Mouse (Mus musculus) stomach, embryonic 16.5 days (tissue): ENCODE results near the gene Hebp1. TPM values are rescaled to one million over a fixed set of nuclear protein-coding genes. Genes with fewer than 3 reads are reported as not detected.

Source experiments
- ATAC-seq: fragments of 200-750 bp; cut with Nextera tagmentation; 2 replicates; pipeline ENCODE4 v1.8.0; 2017; ENCODE audit warnings: moderate number of reproducible peaks, moderate TSS enrichment; ENCODE audit not compliant: insufficient read depth, low FRiP score
- H3K27ac ChIP-seq: fragments of 300-500 bp; sonication (generic); 2 replicates; pipeline ENCODE4 v1.5.1; 2014; ENCODE audit warnings: low read length
- H3K27me3 ChIP-seq: fragments of 300-500 bp; sonication (generic); 2 replicates; pipeline ENCODE4 v1.6.1; 2014; ENCODE audit warnings: low read length, control low read depth, mixed read lengths; ENCODE audit not compliant: control insufficient read depth, insufficient read depth
- H3K36me3 ChIP-seq: fragments of 300-500 bp; sonication (generic); 2 replicates; pipeline ENCODE4 v1.6.1; 2014; ENCODE audit warnings: low read length; ENCODE audit not compliant: control insufficient read depth, insufficient read depth
- H3K4me1 ChIP-seq: fragments of 300-500 bp; sonication (generic); 2 replicates; pipeline ENCODE4 v1.6.1; 2014; ENCODE audit warnings: low read length, control low read depth, mixed read lengths; ENCODE audit not compliant: control insufficient read depth, insufficient read depth
- H3K4me2 ChIP-seq: fragments of 300-500 bp; sonication (generic); 2 replicates; pipeline ENCODE4 v1.6.1; 2014; ENCODE audit warnings: low read depth, low read length, mixed read lengths
- H3K4me3 ChIP-seq: fragments of 300-500 bp; sonication (generic); replicated peaks from 2 replicates; pipeline ENCODE4 v1.5.1; 2014; ENCODE audit warnings: mild to moderate bottlenecking, low read length
- H3K9ac ChIP-seq: fragments of 300-500 bp; sonication (generic); 2 replicates; pipeline ENCODE4 v1.6.1; 2014; ENCODE audit warnings: low read length
- H3K9me3 ChIP-seq: fragments of 300-500 bp; sonication (generic); replicated peaks from 2 replicates; pipeline ENCODE4 v1.6.1; 2016; ENCODE audit warnings: low read length, control low read depth; ENCODE audit not compliant: control insufficient read depth
- WGBS: fragments of 180-500 bp; shearing (Covaris S2); extraction: QIAGEN DNeasy Blood & Tissue Kit; methylation state at CpG from one replicate; pipeline ENCODE4 v1.1.7; 2014; 5-methylcytosine and 5-hydroxymethylcytosine counted together
- polyA plus RNA-seq: library from polyadenylated mRNA; unstranded; fragments of >200 nt; fragmentation: Nextera tagmentation; extraction: Ambion mirVana; gene quantifications from 2 replicates; pipeline ENCODE4 v1.2.1, GENCODE M21; 2015

Hebp1 gene
- polyA plus RNA-seq, 1 experiment from 2014 or later = 37.7 TPM

DNA sequence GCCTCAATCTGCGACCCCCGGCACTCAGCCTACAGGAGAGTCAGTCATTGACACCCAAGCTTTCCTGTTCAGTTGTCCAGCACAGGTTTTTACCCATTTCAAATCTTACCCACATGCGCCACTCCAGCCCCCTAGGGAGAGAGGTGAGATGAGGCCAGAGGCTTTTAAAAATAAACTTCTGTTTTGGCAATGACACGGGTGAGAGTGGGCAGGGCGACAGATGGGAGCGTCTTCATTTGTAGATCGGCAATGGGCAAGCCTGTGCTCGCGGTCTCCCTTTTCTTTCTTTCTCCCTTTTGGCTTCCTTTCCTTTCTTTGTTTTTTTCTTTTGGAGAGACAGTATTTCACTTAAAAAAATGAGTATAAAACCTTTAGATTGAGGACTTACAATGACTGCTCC, 64.3 kb downstream of the Hebp1 start:
- no peak overlapping the region for H3K4me3 ChIP-seq
- WGBS = 88% methylated on average over 9 of the region's 9 CpGs
- no peaks in the 10 kb centered on the region for H3K9me3 ChIP-seq
- no peak overlapping the region for H3K4me2 ChIP-seq
- H3K4me1 ChIP-seq = no peaks in the 10 kb centered on the region
- no peak overlapping the region for H3K9ac ChIP-seq
- H3K27me3 ChIP-seq = no peaks in the 10 kb centered on the region
- H3K36me3 ChIP-seq = no peaks in the 10 kb centered on the region
- no peak overlapping the region for H3K27ac ChIP-seq
- no peak for ATAC-seq

DNA sequence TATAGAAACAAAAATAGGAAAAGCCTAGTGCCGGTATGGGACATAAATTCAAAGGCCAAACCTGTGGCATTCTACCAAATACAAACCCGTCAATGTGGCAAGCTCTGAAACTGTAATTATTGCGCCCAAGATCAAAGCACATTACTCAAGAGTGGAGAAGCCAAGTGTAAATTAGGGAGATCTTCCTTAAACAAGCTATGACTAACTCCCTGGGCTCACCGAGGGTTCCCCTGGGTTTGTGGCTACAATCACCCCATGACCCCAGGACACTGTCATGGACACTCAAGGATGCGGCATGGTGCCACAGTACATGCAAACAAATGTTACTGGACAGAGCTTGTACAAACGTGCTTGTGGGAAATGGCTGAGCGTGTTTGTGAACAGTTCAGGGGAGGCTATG, 64.7 kb downstream of the Hebp1 start:
- H3K4me2 ChIP-seq = no peak overlapping the region
- no peak for ATAC-seq
- H3K4me1 ChIP-seq = no peaks in the 10 kb centered on the region
- no peak overlapping the region for H3K4me3 ChIP-seq
- H3K36me3 ChIP-seq = no peaks in the 10 kb centered on the region
- no peaks in the 10 kb centered on the region for H3K27me3 ChIP-seq
- WGBS = 81% methylated on average over 7 of the region's 7 CpGs
- H3K27ac ChIP-seq = no peak overlapping the region
- no peaks in the 10 kb centered on the region for H3K9me3 ChIP-seq
- no peak overlapping the region for H3K9ac ChIP-seq

GRCm38 (mm10) chr6:135124755-135125380, 73.0 kb downstream of the Hebp1 start:
- no peak overlapping the region for H3K9ac ChIP-seq
- no peaks in the 10 kb centered on the region for H3K9me3 ChIP-seq
- H3K36me3 ChIP-seq = no peaks in the 10 kb centered on the region
- no peaks in the 10 kb centered on the region for H3K27me3 ChIP-seq
- H3K4me3 ChIP-seq = no peak overlapping the region
- no peak for ATAC-seq
- H3K27ac ChIP-seq = no peak overlapping the region
- no peak overlapping the region for H3K4me2 ChIP-seq
- H3K4me1 ChIP-seq = no peaks in the 10 kb centered on the region
- WGBS = 59% methylated on average over 5 of the region's 5 CpGs

DNA sequence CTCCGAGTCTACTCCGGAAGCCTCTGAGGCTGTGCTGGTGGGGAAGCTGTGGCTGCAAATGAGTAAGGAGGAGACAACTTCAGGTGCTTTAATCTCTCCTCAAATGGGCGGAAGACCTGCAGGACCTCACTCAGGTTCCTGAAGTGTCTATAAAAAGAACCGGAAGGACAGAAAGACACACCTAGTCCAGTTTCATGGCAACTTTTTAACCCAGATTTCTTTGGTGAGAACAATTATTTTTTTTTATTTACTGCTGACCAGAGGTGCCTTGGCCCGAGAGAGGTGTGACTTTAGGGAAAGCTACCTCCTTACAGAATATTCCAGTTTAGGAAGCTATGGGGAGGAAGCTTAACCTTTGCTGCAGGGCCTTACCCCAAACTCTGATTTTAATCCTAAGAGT, 79.6 kb downstream of the Hebp1 start, which contains the start of gene Gprc5d:
Gprc5d (minus strand) TSS at position 101 of the 400 bp plus-strand sequence.
- H3K4me2 ChIP-seq = no peak within 1 kb of the TSS
- no peaks in the 10 kb centered on the region for H3K36me3 ChIP-seq
- H3K9me3 ChIP-seq = no peaks in the 10 kb centered on the region
- H3K9ac ChIP-seq = no peak within 1 kb of the TSS
- no peak within 1 kb of the TSS for H3K4me3 ChIP-seq
- ATAC-seq = no peak
- no peaks in the 10 kb centered on the region for H3K4me1 ChIP-seq
- no peak within 1 kb of the TSS for H3K27ac ChIP-seq
- 84% methylated on average over 5 of the region's 5 CpGs for WGBS
- no peaks in the 10 kb centered on the region for H3K27me3 ChIP-seq

GRCm38 (mm10) chr6:135116479-135116878, 81.3 kb downstream of the Hebp1 start:
- ATAC-seq = no peak
- H3K9me3 ChIP-seq = no peaks in the 10 kb centered on the region

GRCm38 (mm10) chr6:135113114-135113436, 84.7 kb downstream of the Hebp1 start:
- H3K9me3 ChIP-seq = no peaks in the 10 kb centered on the region

More at GRCm38 (mm10) chr6:135116479-135116878, 81.3 kb downstream of the Hebp1 start:
- Histone ChIP-seq H3K9ac (no peak overlapping the region), H3K27me3 (no peaks in the 10 kb centered on the region), H3K36me3 (no peaks in the 10 kb centered on the region), H3K27ac (no peak overlapping the region), H3K4me1 (no peaks in the 10 kb centered on the region), H3K4me2 (no peak overlapping the region), H3K4me3 (no peak overlapping the region)
- 93% methylated on average over 8 of the region's 8 CpGs for WGBS

GRCm38 (mm10) chr6:135112411-135113113, 85.3 kb downstream of the Hebp1 start:
- no peaks in the 10 kb centered on the region for H3K36me3 ChIP-seq
- 26% methylated on average over 7 of the region's 7 CpGs for WGBS
- H3K4me1 ChIP-seq = no peaks in the 10 kb centered on the region
- H3K4me3 ChIP-seq = no peak overlapping the region
- no peak overlapping the region for H3K27ac ChIP-seq
- no peaks in the 10 kb centered on the region for H3K27me3 ChIP-seq
- no peak overlapping the region for H3K9ac ChIP-seq
- H3K4me2 ChIP-seq = no peak overlapping the region
- ATAC-seq = no peak
- no peaks in the 10 kb centered on the region for H3K9me3 ChIP-seq

More at GRCm38 (mm10) chr6:135113114-135113436, 84.7 kb downstream of the Hebp1 start:
- H3K36me3 ChIP-seq = no peaks in the 10 kb centered on the region
- no peak overlapping the region for H3K4me3 ChIP-seq
- no peak overlapping the region for H3K27ac ChIP-seq
- no peak overlapping the region for H3K9ac ChIP-seq
- no peak for ATAC-seq
- no peaks in the 10 kb centered on the region for H3K4me1 ChIP-seq
- H3K27me3 ChIP-seq = no peaks in the 10 kb centered on the region
- H3K4me2 ChIP-seq = no peak overlapping the region
- 26% methylated on average over 6 of the region's 6 CpGs for WGBS

DNA sequence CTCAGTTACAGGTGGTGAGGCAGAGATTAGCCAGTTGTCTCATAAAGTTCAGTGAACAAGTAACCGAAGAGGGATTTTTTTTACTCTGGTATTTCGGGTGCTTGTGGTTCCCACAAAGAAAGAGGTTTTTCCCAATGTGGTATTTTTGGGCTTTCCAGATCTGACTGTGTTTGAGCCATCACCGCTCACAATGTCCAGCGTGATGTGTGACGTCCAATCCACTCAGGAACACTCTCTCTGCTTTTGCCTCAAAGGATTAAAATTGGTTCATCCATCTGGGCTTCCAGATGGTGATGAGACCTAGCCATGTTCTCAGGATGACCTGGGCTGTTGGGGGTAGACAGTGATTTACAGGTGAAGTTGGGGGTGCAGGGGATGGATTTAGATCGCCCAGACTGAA, 90.8 kb downstream of the Hebp1 start:
- Histone ChIP-seq H3K9me3 (no peaks in the 10 kb centered on the region), H3K4me1 (no peaks in the 10 kb centered on the region), H3K9ac (no peak overlapping the region), H3K4me3 (no peak overlapping the region), H3K27ac (no peak overlapping the region), H3K4me2 (no peak overlapping the region), H3K27me3 (no peaks in the 10 kb centered on the region), H3K36me3 (no peaks in the 10 kb centered on the region)
- no peak for ATAC-seq
- 88% methylated on average over 6 of the region's 6 CpGs for WGBS

- no peak overlapping the region for H3K4me3 ChIP-seq
- no peak overlapping the region for H3K9ac ChIP-seq
- H3K4me1 ChIP-seq = no peaks in the 10 kb centered on the region
- H3K27me3 ChIP-seq = no peaks in the 10 kb centered on the region
- no peaks in the 10 kb centered on the region for H3K36me3 ChIP-seq
- H3K9me3 ChIP-seq = no peaks in the 10 kb centered on the region
- H3K4me2 ChIP-seq = no peak overlapping the region
- ATAC-seq = no peak
- 70% methylated on average over 5 of the region's 5 CpGs for WGBS
- H3K27ac ChIP-seq = no peak overlapping the region
These were observed 95.0 kb downstream of the Hebp1 start for GRCm38 (mm10) chr6:135102736-135103303.
